Mouse (Mus musculus): ENCODE data around the gene Nos1ap. TPM values are rescaled to one million over a fixed set of nuclear protein-coding genes. Genes with fewer than 3 reads are reported as not detected.

Gene Nos1ap
- polyA plus RNA-seq, 1 experiment from 2014 or later: 7.9 TPM

DNA sequence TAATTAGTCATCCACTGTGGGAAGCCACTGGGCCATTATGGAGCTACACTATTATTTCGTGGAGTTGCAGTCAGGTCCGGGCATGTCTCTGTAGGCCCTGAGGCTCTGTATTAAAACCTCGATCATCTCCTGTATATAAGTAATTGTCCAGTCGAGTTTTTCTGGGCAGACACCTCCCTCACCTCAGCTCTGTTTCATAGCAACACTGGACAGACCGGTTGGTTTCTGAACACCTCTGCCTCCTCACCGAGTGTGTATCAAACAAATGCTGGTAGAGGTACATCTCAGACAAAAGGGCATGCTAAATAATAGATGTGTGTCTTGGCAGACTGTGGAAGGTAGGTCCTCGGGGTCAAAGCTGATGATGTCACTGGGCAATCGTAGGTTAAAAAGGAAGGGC, 182.7 kb downstream of the Nos1ap start:
- DNase-seq (no peak), ATAC-seq (ENCODE audit: insufficient read depth) (no peak)
- Histone ChIP-seq H3K9ac (no peak overlapping the region), H3K27me3 (ENCODE audit: insufficient read depth, low read length) (no peaks in the 10 kb centered on the region), H3K4me3 (ENCODE audit: low read depth, low read length) (no peak overlapping the region), H3K36me3 (ENCODE audit: insufficient read depth) (no peaks in the 10 kb centered on the region), H3K4me1 (ENCODE audit: insufficient read depth) (peaks cover 4% of the 10 kb centered on the region; the same call in 1 of the 2 replicates), H3K27ac (ENCODE audit: low read depth) (no peak overlapping the region), H3K9me3 (ENCODE audit: low read depth, low read length) (no peaks in the 10 kb centered on the region), H3K4me2 (no peak overlapping the region)
- WGBS: 77% methylated on average over 8 of the region's 8 CpGs
- no peak for TF ChIP-seq CTCF (IDR thresholded peaks at IDR 0.05; ENCODE audit: low read depth)

DNA sequence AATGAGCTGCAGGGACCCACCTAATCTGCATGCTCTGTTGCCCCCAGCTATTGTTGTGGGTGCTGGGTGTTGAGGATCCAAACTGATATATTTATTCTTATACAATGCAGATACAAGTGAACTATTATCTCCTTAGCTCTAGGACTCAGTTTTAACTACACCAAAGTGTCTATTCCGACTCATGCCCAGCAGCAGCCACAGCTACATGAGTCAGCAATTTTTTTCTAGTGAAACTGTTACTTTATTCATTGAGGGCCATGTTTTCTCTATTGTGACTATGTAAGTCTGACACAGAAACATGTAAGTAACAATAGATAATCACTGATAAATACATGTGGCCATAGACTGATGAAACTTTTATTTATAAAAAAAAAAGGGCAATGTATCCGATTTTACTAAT, 184.5 kb downstream of the Nos1ap start:
- peaks cover 4% of the 10 kb centered on the region; the same call in 1 of the 2 replicates for H3K4me1 ChIP-seq (ENCODE audit: insufficient read depth)
- DNase-seq (no peak), ATAC-seq (ENCODE audit: insufficient read depth) (no peak)
- H3K4me2 ChIP-seq: no peak overlapping the region
- H3K4me3 ChIP-seq (ENCODE audit: low read depth, low read length): no peak overlapping the region
- H3K9me3 ChIP-seq (ENCODE audit: low read depth, low read length): no peaks in the 10 kb centered on the region
- no peak overlapping the region for H3K9ac ChIP-seq
- TF ChIP-seq CTCF (IDR thresholded peaks at IDR 0.05; ENCODE audit: low read depth): no peak
- H3K27ac ChIP-seq (ENCODE audit: low read depth): no peak overlapping the region
- H3K36me3 ChIP-seq (ENCODE audit: insufficient read depth): no peaks in the 10 kb centered on the region
- no peaks in the 10 kb centered on the region for H3K27me3 ChIP-seq (ENCODE audit: insufficient read depth, low read length)
- WGBS: 73% methylated on average over 2 of the region's 2 CpGs

DNA sequence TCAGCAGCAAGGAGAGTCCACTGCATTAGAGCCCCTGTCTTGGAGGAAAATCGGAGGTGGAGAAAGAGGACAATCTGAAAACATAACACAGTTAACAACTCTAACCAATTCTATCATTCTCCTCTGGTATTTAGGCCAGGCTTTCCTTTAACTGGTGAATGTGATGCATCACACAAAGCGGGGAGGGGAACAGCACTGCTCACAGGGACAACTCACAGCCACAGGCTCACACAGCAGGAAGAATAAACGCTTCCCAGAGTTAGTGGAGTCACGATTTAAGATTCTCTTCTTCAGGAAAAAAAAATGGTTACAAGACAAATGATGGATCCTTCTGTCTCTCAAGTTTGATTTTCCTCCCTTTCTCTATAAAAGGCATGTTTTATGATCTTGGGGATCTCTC, 187.0 kb downstream of the Nos1ap start:
- Histone ChIP-seq H3K4me3 (ENCODE audit: low read depth, low read length) (no peak overlapping the region), H3K9me3 (ENCODE audit: low read depth, low read length) (no peaks in the 10 kb centered on the region), H3K4me1 (ENCODE audit: insufficient read depth) (no peaks in the 10 kb centered on the region; the same call in 1 of the 2 replicates), H3K36me3 (ENCODE audit: insufficient read depth) (no peaks in the 10 kb centered on the region), H3K9ac (no peak overlapping the region), H3K27me3 (ENCODE audit: insufficient read depth, low read length) (no peaks in the 10 kb centered on the region), H3K27ac (ENCODE audit: low read depth) (no peak overlapping the region), H3K4me2 (no peak overlapping the region)
- ATAC-seq (ENCODE audit: insufficient read depth) (no peak), DNase-seq (no peak)
- WGBS: 47% methylated on average over 4 of the region's 4 CpGs
- no peak for TF ChIP-seq CTCF (IDR thresholded peaks at IDR 0.05; ENCODE audit: low read depth)

DNA sequence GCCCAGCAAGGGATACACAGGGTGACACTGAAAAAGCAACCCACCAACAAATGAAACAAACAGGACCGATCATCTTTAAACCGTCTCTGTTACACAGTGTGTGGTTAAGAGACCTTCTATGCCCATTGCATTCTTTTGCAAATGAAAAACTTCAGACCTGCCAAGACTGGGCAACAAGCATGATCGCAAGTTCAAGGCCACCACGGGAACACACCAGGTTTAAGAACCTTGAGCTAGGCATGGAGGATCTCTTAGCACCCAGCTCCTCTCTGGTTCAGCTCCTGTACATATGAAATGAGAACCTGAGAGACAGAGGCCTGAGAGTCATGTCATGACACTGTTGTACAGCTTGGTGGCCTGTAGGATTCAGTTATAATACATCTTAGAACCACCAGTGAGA, 190.8 kb downstream of the Nos1ap start:
- H3K36me3 ChIP-seq (ENCODE audit: insufficient read depth): no peaks in the 10 kb centered on the region
- no peaks in the 10 kb centered on the region for H3K9me3 ChIP-seq (ENCODE audit: low read depth, low read length)
- DNase-seq (no peak), ATAC-seq (ENCODE audit: insufficient read depth) (no peak)
- no peak overlapping the region for H3K4me2 ChIP-seq
- no peaks in the 10 kb centered on the region for H3K27me3 ChIP-seq (ENCODE audit: insufficient read depth, low read length)
- H3K27ac ChIP-seq (ENCODE audit: low read depth): no peak overlapping the region
- TF ChIP-seq CTCF (IDR thresholded peaks at IDR 0.05; ENCODE audit: low read depth): no peak
- H3K4me1 ChIP-seq (ENCODE audit: insufficient read depth): no peaks in the 10 kb centered on the region; the same call in 1 of the 2 replicates
- H3K9ac ChIP-seq: no peak overlapping the region
- no peak overlapping the region for H3K4me3 ChIP-seq (ENCODE audit: low read depth, low read length)
- WGBS: 91% methylated on average over 4 of the region's 4 CpGs

DNA sequence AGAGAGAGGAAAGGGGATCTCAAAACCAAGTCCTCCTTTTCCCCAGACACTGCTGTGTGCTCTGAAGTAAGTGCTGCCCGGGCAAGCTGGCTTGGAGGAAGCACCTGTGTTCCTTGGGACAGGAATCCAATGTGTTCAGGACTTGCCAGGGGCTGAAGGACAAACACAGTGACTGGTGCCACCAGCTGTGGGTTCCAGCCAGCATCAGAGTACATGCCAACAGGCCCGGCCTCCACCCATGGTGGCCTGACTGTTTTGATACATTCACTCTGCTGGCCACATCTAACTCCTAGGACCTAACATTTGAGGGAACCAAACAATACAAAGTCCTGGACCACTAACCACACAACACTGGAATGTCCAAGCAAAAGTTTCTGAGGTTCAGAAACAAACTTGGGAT, 194.6 kb downstream of the Nos1ap start:
- Histone ChIP-seq H3K27me3 (ENCODE audit: insufficient read depth, low read length) (no peaks in the 10 kb centered on the region), H3K9ac (no peak overlapping the region), H3K4me1 (ENCODE audit: insufficient read depth) (peaks cover 5% of the 10 kb centered on the region; the same call in 1 of the 2 replicates), H3K4me3 (ENCODE audit: low read depth, low read length) (no peak overlapping the region), H3K36me3 (ENCODE audit: insufficient read depth) (no peaks in the 10 kb centered on the region), H3K4me2 (no peak overlapping the region), H3K27ac (ENCODE audit: low read depth) (no peak overlapping the region), H3K9me3 (ENCODE audit: low read depth, low read length) (no peaks in the 10 kb centered on the region)
- ATAC-seq (ENCODE audit: insufficient read depth) (no peak), DNase-seq (no peak)
- 92% methylated on average over 2 of the region's 2 CpGs for WGBS
- TF ChIP-seq CTCF (IDR thresholded peaks at IDR 0.05; ENCODE audit: low read depth): no peak

DNA sequence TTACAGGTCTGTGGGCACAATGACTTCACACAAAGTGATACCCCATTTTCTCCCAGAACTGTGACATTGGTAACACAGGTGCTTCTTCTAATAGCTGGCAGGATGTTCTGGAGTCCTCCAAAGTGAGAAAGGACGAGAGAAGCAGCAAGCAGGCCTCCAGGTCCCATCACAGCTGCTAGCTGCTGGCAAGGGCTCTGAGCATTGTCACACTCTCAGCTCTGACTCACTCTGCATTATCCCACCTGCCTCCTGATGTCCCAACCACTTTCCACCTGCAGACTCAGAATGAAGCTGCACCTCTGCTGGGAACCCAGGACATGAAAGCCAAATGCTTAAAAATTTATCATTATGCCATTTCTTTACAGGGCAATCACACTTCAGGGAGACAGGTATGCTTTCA, 195.0 kb downstream of the Nos1ap start:
- TF ChIP-seq CTCF (IDR thresholded peaks at IDR 0.05; ENCODE audit: low read depth): no peak
- ATAC-seq (ENCODE audit: insufficient read depth): no peak
- Histone ChIP-seq H3K4me1 (ENCODE audit: insufficient read depth) (peaks cover 5% of the 10 kb centered on the region; the same call in 1 of the 2 replicates), H3K4me3 (ENCODE audit: low read depth, low read length) (no peak overlapping the region), H3K36me3 (ENCODE audit: insufficient read depth) (no peaks in the 10 kb centered on the region), H3K4me2 (no peak overlapping the region), H3K9ac (no peak overlapping the region), H3K9me3 (ENCODE audit: low read depth, low read length) (no peaks in the 10 kb centered on the region), H3K27ac (ENCODE audit: low read depth) (no peak overlapping the region), H3K27me3 (ENCODE audit: insufficient read depth, low read length) (no peaks in the 10 kb centered on the region)
- DNase-seq: no peak
- WGBS: 67% methylated on average over 1 of the region's 1 CpGs

DNA sequence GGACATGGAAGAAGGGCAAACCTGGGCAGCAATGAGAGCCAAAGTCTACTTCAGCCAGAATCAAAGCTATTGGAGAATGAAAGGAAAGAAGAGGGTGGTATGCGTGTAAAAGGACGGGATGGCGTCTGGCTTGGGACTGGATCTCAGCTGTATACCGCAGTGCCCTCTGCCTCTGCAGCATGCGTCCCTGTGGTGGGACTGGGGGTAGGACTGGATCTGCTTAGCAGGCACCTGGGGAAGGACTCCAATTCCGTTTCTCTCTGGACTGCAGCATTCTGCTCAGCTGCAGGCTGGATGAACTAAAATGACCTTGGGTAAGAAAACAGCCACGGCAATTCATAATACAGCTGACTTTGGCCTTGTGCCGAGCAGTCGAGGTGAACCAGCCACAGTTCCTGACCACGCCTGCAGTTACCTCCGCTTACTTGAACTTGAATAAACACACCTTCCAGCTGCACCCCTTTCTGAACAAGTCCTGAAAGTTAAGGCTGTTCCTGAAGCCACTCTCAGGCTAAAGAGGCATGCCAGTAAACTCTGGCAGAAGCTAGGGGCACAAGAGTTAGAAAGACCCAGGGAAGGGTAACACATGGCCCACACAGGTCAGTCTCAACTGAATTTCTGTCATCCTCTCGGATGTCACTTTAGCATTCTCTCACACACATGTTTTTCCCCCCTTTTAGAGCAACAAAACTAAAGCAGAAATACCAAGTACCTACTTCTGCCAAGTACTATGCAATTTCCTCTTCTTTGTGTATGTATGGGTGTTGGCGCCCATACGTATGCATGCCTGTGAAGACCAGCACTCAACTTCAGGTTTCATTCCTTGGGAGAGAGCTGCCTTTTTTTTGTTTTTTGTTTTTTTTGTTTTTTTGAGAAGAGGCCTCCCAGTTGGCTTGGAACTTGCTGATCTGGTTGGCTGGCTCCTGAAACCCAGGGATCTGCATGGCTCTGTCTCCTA, 196.6 kb downstream of the Nos1ap start:
- ATAC-seq (ENCODE audit: insufficient read depth) (peak; percentile 82), DNase-seq (peak; percentile 77)
- Histone ChIP-seq H3K4me3 (ENCODE audit: low read depth, low read length) (no peak overlapping the region), H3K4me1 (ENCODE audit: insufficient read depth) (peaks cover 5% of the 10 kb centered on the region; the same call in 1 of the 2 replicates), H3K9ac (no peak overlapping the region), H3K36me3 (ENCODE audit: insufficient read depth) (no peaks in the 10 kb centered on the region), H3K27me3 (ENCODE audit: insufficient read depth, low read length) (no peaks in the 10 kb centered on the region), H3K27ac (ENCODE audit: low read depth) (peak overlapping the region; percentile 71; the same call in 1 of the 2 replicates), H3K4me2 (0 out of 2 replicates have a peak overlapping the region, but pooled peaks have one; percentile 20), H3K9me3 (ENCODE audit: low read depth, low read length) (no peaks in the 10 kb centered on the region)
- no peak for TF ChIP-seq CTCF (IDR thresholded peaks at IDR 0.05; ENCODE audit: low read depth)
- WGBS: 53% methylated on average over 14 of the region's 14 CpGs

Measured in lung, embryonic 14.5 days (tissue).